Mouse (Mus musculus): ENCODE data around the gene Gm5150.

- TF ChIP-seq CTCF (IDR thresholded peaks at IDR 0.05; ENCODE audit: low read depth, low read length) (no peak), GATA2 (IDR thresholded peaks at IDR 0.05; ENCODE audit: borderline replicate concordance, low read depth, low read length) (no peak), GATA1 (IDR thresholded peaks at IDR 0.05; ENCODE audit: borderline replicate concordance, low read length) (no peak), TAL1 (conservative IDR thresholded peaks at IDR 0.05; ENCODE audit: low read depth, low read length) (no peak)
These were observed 16.0 kb upstream of the Gm5150 start for GRCm38 (mm10) chr3:16022214-16022613.
